Mouse (Mus musculus) CD8-positive naive resting alpha-beta T cell, adult 2 months (primary cell): ENCODE data around the gene Tlx1.

Experiments used
- DNase-seq, 2 experiments: peaks; one replicate each; pipeline ENCODE4 v3.0.0; 2022; ENCODE audit warnings: low read depth in 2 of 2, low spot score in 2 of 2

The Tlx1 gene

GRCm38 (mm10) chr19:45150490-45151181 lies at the start of gene Tlx1:
TSS of gene Tlx1 (plus strand) at chr19:45150680.
- DNase-seq = no peak

- no peak for DNase-seq
Measured at GRCm38 (mm10) chr19:45105591-45105990, 44.9 kb upstream of the Tlx1 start.

- DNase-seq = no peak
Measured at GRCm38 (mm10) chr19:45106689-45107088, 43.8 kb upstream of the Tlx1 start.

- DNase-seq = no peak
Measured at GRCm38 (mm10) chr19:45110681-45111080, 39.8 kb upstream of the Tlx1 start.

GRCm38 (mm10) chr19:45112444-45112843 lies 38.0 kb upstream of the Tlx1 start:
- DNase-seq = no peak

GRCm38 (mm10) chr19:45113791-45114460 lies 36.6 kb upstream of the Tlx1 start:
- no peak for DNase-seq

GRCm38 (mm10) chr19:45114772-45115171 lies 35.7 kb upstream of the Tlx1 start:
- DNase-seq = no peak

GRCm38 (mm10) chr19:45116798-45117197 lies 33.7 kb upstream of the Tlx1 start:
- no peak for DNase-seq

GRCm38 (mm10) chr19:45131966-45132628 lies 18.4 kb upstream of the Tlx1 start:
- DNase-seq = no peak

GRCm38 (mm10) chr19:45142531-45142930 lies 7.9 kb upstream of the Tlx1 start:
- no peak for DNase-seq

- DNase-seq = no peak
Measured at GRCm38 (mm10) chr19:45143214-45143895, 7.1 kb upstream of the Tlx1 start.

GRCm38 (mm10) chr19:45147071-45147470 lies 3.4 kb upstream of the Tlx1 start:
- no peak for DNase-seq

GRCm38 (mm10) chr19:45151361-45152182 lies 1.1 kb downstream of the Tlx1 start:
- no peak for DNase-seq

- no peak for DNase-seq
Measured at GRCm38 (mm10) chr19:45152183-45152650, 1.7 kb downstream of the Tlx1 start.

- no peak for DNase-seq
Measured at GRCm38 (mm10) chr19:45153311-45154058, 3.0 kb downstream of the Tlx1 start.

GRCm38 (mm10) chr19:45154059-45154386 lies 3.5 kb downstream of the Tlx1 start:
- DNase-seq = no peak

GRCm38 (mm10) chr19:45154521-45154920 lies 4.0 kb downstream of the Tlx1 start:
- no peak for DNase-seq

GRCm38 (mm10) chr19:45155141-45155790 lies 4.8 kb downstream of the Tlx1 start:
- DNase-seq = no peak

- no peak for DNase-seq
Measured at GRCm38 (mm10) chr19:45155791-45156186, 5.3 kb downstream of the Tlx1 start.

- DNase-seq = no peak
Measured at GRCm38 (mm10) chr19:45156381-45156780, 5.9 kb downstream of the Tlx1 start.
